8 mouse cellular contexts compared by ENCODE assay signal in genomic region chr16:78265151-78265590, GRCm38 (mm10). TPM values are rescaled to one million over a fixed set of nuclear protein-coding genes. Genes with fewer than 3 reads are reported as not detected.
DNase-seq lines count a peak whose midpoint lies in the region; ATAC-seq lines count a peak whose summit lies in the region.

No protein-coding gene starts in this region.

- H3K4me2 ChIP-seq in forebrain, embryonic 11.5 days (ENCODE audit: low read depth, low read length, severe bottlenecking) = peak overlapping the region; percentile 56
- H3K4me2 ChIP-seq in neural tube, embryonic 12.5 days (replicated peaks) = peak overlapping the region; percentile 64

- DNase-seq in ES-CJ7 (ENCODE audit: low read depth, low spot score) = peak; percentile 96
- peak; percentile 70 to 79 for DNase-seq in adrenal gland, postnatal 36 days
- DNase-seq in forebrain, embryonic 11.5 days (ENCODE audit: low spot score) = peak; percentile 73
- DNase-seq in heart, postnatal 25 days (ENCODE audit: low spot score) = peak; percentile 30
- DNase-seq in kidney, postnatal 4 days = peak; percentile 61 to 80
- DNase-seq in lung, adult 18-20 months = peak; percentile 83 to 85
- peak; percentile 72 for DNase-seq in yolk sac, embryonic 10.5 days (ENCODE audit: low spot score)

- no peaks in the 10 kb centered on the region for H3K36me3 ChIP-seq in forebrain, embryonic 11.5 days (ENCODE audit: control insufficient read depth, insufficient read depth, low read length)
- no peaks in the 10 kb centered on the region for H3K36me3 ChIP-seq in neural tube, embryonic 12.5 days

- peak; percentile 87 for ATAC-seq in forebrain, embryonic 11.5 days (replicated peaks; ENCODE audit: low FRiP score)
- ATAC-seq in neural tube, embryonic 12.5 days (ENCODE audit: low FRiP score, low read depth) = peak; percentile 69

- H3K4me1 ChIP-seq in forebrain, embryonic 11.5 days (replicated peaks; ENCODE audit: control insufficient read depth, insufficient read depth, low read length) = peaks cover 10% of the 10 kb centered on the region; the same call in 1 of the 2 replicates
- H3K4me1 ChIP-seq in neural tube, embryonic 12.5 days = peaks cover 3% of the 10 kb centered on the region; the same call in 1 of the 2 replicates

- peak overlapping the region; percentile 33 for H3K4me3 ChIP-seq in forebrain, embryonic 11.5 days (ENCODE audit: low read depth, low read length)
- H3K4me3 ChIP-seq in neural tube, embryonic 12.5 days = peak overlapping the region; percentile 36

- no peak overlapping the region; the same call in 1 of the 2 replicates for H3K27ac ChIP-seq in forebrain, embryonic 11.5 days (ENCODE audit: low read depth, low read length)
- no peak overlapping the region for H3K27ac ChIP-seq in neural tube, embryonic 12.5 days

- under 1% methylated on average over 7 of the region's 7 CpGs for WGBS in forebrain, embryonic 11.5 days
- WGBS in neural tube, embryonic 12.5 days = under 1% methylated on average over 7 of the region's 7 CpGs

- peak overlapping the region; percentile 28; the same call in 1 of the 2 replicates for H3K9ac ChIP-seq in forebrain, embryonic 11.5 days (ENCODE audit: low read length)
- H3K9ac ChIP-seq in neural tube, embryonic 12.5 days = peak overlapping the region; percentile 41

- no peaks in the 10 kb centered on the region for H3K9me3 ChIP-seq in forebrain, embryonic 11.5 days (ENCODE audit: control insufficient read depth, low read length)
- H3K9me3 ChIP-seq in neural tube, embryonic 12.5 days = no peaks in the 10 kb centered on the region

- H3K27me3 ChIP-seq in forebrain, embryonic 11.5 days (ENCODE audit: control insufficient read depth, insufficient read depth, low read length) = peaks cover 6% of the 10 kb centered on the region; the same call in 1 of the 2 replicates
- no peaks in the 10 kb centered on the region for H3K27me3 ChIP-seq in neural tube, embryonic 12.5 days (replicated peaks)

- intact Hi-C loops in heart, postnatal 25 days (cut with DNase I) = no loop called here

RNA-seq across cellular contexts. Expression of gene Cxadr, which starts 36.1 kb away (rescaled TPM):
- 10 to 100 TPM in 1 of 2 experiments, 1 to 10 TPM in 1; 6.7 to 32.1 TPM for total RNA-seq in adrenal gland, postnatal 36 days (2021)
- polyA plus RNA-seq in forebrain, embryonic 11.5 days (2014; fragmentation: Nextera tagmentation; extraction: Ambion mirVana) = 57.1 and 63.4 TPM in 2 replicates
- total RNA-seq in heart, postnatal 25 days (2021) = 10 to 100 TPM; 52.4 to 55.6 TPM
- polyA plus RNA-seq in neural tube, embryonic 12.5 days (2016; fragmentation: Nextera tagmentation; extraction: Ambion mirVana) = 85.4 and 89.0 TPM in 2 replicates

Comparison
In these comparisons a context has a peak if more than half of its experiments do, and no peak if none do; other contexts are left out.
1. DNase-seq: peak in every context shown above with its lines; median percentile 96 in ES-CJ7; 84 in lung, adult 18-20 months; 74 in adrenal gland, postnatal 36 days; 73 in forebrain, embryonic 11.5 days; 72 in yolk sac, embryonic 10.5 days; 70 in kidney, postnatal 4 days; 30 in heart, postnatal 25 days.